Mouse (Mus musculus): ENCODE data around the gene Parp9. TPM values are rescaled to one million over a fixed set of nuclear protein-coding genes. Genes with fewer than 3 reads are reported as not detected.
"Not testable (repeated sequence)": the region's sequence is repeated elsewhere in the genome, so short reads cannot be mapped to it uniquely, and the experiment has no call there.

The Parp9 gene
- total RNA-seq, 2 experiments from 2014 or later, result 2.3 to 3.4 TPM

DNA sequence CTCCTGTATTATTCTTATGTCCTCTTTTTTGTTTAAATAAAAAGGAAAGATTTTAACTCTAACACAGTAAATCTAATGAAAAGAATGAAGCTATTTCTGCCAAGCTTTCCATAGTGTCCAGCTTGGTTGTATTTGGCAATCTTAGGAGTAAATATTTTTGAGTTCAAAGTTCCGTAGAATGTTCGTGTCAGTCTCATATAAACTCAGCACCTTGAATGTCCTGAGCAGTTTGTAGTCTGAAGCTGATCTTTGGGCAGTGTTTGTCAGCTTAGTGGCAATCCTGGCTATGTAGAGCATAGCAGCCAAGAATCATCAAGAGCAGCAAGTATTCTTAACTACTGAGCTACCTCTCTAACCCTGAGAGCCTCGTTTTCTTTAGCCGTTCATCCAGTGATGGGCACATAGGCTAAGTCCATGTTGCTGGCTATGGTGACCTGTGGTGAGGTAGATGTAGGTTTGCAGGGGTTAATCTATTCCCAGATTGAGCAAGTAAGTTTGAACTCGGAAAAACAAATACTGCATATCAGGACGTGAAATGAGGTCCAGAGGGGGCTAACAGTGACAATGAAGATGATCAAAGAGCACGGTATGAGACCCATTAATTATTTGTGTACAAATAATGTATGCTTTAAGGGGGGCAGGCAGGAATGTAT, 14.6 kb upstream of the Parp9 start:
- no peak for DNase-seq (ENCODE audit: low spot score in 2 of 2)

DNA sequence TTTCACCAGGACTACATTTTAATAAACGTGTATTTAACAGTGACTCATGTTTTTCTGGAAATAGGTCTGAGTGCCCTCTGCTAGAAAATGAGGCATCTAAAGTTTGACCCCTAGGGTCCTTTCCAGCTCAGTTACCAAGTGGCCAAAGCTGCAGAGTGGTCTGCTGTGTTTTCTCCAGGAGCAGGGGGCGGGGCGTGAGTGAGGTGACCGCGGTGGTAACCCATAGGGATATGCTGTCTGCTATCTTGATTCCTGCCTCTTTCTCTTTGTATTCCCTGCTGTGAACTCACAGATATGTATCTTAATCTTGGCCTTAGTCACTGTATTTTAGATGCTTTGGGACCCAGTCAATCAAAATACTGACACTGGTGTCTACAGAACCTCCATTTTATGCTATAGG, 13.9 kb upstream of the Parp9 start:
- no peak for DNase-seq (ENCODE audit: low spot score in 2 of 2)

DNA sequence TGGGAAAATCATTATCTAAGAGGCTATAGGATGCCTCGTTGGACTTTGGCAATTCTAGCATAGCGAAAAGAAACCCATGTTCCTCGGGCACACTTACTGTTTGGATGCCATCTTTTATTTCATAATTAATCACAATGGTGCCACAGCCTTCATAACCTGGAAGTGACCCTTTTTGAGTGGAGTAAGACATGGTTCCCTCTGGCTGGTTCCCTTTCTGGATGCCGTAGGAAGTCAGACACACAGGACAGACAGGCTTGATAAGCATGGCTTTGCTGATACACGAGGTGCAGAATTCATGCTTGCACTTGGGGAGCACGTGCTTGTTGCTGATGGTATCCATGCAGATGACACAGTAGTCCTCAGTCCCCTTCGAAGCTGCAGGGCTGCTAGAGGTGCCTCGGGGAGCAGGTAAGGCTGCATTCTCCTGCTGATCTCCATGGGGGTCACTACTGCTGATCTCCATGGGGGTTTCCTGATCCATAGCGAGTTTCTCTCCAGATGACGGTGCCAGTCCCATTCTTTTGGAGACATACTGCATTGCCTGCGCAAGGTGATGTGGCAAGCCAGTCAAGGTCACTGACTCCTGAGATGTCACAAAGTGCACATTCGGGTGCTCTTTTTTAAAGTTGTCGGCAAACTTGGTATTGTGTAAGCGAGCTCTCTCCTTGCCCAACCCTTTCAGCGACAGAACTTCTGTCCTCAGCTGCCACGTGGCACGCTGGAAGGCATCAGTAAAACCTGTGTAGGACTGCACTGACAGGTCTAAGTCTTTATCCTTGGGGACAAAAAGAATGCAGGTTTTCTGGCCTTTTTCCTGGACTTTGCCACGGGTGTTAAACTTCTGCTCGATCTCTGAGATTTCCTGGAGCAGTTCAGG, 5.9 kb upstream of the Parp9 start:
- DNase-seq (ENCODE audit: low spot score in 2 of 2), result no peak

DNA sequence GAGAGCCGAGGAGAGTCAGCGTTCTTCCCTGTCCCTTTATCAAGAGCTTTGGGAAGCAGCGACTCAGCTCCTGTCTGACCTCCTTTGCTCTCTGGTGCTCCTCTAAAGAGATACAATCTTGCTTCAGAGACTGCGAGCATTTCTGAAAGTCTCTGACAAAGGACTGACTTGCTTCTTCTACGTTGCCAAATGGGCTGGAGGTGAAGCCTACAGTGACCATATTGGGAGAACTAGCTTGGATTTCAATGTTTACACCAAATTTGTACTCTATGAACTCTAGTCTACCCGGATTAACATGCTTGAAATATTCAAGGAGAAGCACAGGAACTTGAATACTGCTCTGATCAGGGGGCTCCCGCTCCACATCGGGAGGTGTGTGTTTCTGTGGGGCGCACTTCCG, 5.1 kb upstream of the Parp9 start:
- no peak for DNase-seq (ENCODE audit: low spot score in 2 of 2)

DNA sequence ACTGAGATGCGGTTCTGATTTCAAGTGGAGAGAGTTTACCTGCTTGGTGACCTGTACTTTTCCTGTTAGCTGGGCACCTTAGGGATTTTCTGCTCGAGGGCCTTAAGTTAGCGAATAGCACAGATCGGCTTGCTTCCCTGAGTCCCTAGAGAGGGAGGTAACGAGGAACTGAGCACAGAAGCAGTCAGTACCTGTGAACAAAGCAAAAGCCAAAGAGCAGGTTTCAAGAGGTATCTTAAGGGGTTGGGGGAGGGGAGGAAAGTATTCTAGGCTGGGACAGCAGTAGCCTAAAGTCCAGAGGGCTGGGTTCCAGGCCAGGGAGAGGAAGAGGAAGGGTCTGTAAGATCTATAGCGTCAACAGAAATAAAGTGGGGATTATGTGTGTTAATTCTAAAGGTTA, 991 bp downstream of the Parp9 start:
- DNase-seq (ENCODE audit: low spot score in 2 of 2), result no peak

DNA sequence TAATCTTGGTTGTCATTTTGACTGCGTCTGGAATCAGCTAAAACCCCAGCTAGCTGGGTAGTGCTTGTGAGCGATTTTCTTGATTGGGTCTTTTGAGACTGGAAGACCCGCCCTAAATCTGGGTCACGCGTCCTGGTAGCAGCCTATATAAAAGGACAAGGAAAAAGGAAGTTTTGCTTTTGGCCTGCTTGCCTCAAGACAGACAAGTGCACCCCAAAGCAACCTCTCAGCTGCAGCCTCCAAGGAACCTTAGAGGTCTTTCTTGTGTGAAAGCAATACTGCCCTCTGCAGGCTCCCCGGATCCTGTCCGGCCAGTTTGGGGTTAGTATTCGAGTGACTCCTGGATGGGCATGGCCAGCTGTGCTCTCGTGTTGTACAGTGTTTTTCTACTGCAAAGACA, 1.4 kb downstream of the Parp9 start:
- DNase-seq (ENCODE audit: low spot score in 2 of 2), result peak; percentile 73 to 74

DNA sequence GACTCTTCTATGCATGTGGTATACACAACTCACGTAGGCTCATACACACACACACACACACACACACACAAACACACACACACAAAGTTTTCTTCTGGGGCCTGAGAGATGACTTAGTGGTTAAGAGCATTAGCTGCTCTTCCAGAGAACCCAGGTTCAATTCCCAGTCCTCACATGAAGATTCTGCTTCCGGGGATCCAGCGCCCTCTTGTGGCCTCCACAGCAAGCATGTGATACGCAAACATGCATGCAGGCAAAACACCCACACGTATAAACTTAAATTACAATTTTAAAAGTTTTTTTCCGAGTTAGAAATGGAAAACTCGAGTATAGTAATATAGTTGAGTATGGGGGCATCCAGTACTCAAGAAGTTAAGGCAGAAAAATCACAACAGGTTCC, 3.1 kb downstream of the Parp9 start:
- DNase-seq (ENCODE audit: low spot score in 2 of 2), result no peak

DNA sequence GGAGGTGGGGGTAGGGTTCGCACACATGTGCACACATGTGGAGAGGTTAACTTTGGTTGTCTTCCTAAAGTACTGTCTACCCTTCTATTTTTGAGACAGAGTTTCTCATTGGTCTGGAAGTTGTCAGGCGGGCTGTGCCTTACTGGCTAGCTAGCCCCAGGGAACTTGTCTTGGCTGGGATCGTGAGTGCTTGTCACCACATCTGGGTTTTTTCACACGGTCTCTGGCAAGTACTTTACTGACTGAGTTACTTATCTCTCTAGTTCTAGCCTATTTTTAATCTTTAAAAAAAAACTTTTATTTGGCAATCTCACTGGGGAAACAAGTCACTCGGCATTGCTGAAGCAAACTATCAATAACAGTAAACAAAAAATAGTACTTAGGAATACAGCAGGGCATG, 11.0 kb downstream of the Parp9 start:
- no peak for DNase-seq (ENCODE audit: low spot score in 2 of 2)

DNA sequence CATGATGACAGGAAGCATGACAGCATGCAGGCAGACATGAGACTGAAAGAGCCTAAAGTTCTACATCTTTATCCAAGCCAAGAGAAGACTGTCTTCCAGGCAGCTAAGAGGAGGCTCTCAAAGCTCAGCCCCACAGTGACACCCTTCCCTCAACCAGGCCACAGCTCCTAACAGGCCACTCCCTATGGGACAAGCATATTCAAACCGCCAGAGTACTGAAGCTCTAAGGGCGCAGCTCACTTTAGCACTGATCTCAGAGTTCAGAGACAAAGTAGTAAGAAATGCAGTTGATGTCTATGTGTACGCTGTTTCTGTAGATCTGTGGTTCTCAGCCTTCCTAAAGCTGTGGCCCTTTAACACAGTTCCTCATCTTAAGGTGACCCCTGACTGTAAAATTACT, 12.9 kb downstream of the Parp9 start:
- no peak for DNase-seq (ENCODE audit: low spot score in 2 of 2)

DNA sequence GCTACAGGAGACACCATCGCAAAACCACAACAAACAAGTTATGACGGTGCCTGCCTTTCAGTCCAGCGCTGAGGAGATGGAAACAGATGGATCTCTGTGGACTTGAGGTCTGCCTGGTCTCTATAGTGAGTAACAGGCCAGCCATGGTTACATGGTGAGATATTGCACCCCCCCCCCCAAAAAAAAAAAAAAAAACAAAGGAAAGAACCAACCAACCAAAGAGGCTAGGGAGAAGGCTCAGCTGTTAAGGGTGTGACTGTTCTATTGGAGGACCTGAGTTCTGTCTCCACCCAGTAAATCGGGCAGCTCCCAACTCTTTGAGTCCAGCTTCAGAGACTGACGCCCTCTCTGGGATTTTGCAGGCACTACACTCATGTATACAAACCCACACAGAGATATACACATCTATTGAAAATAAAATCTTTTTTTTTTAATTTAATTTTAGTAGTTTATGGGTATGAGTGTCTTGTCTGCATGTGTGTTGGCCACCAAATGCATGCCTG, 14.4 kb downstream of the Parp9 start:
- DNase-seq (ENCODE audit: low spot score in 2 of 2), result no peak

DNA sequence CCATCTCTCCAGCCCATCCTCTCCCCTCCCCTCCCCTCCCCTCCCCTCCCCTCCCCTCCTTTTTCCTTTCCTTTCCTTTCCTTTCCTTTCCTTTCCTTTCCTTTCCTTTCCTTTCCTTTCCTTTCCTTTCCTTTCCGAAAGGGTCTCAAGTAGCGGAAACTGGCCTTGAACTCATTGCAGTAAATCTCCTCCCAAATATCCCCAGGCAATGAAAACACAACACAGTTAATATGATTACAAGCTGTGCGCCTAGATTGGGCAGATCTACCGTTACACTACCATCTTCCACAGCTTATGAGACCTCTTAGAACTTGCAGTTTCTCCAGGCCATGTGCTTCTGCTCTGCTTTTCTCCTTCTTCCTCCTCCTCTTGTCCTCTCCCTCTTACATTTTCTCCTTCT, 27.7 kb downstream of the Parp9 start:
- not testable (repeated sequence) for DNase-seq (ENCODE audit: low spot score in 2 of 2)

DNA sequence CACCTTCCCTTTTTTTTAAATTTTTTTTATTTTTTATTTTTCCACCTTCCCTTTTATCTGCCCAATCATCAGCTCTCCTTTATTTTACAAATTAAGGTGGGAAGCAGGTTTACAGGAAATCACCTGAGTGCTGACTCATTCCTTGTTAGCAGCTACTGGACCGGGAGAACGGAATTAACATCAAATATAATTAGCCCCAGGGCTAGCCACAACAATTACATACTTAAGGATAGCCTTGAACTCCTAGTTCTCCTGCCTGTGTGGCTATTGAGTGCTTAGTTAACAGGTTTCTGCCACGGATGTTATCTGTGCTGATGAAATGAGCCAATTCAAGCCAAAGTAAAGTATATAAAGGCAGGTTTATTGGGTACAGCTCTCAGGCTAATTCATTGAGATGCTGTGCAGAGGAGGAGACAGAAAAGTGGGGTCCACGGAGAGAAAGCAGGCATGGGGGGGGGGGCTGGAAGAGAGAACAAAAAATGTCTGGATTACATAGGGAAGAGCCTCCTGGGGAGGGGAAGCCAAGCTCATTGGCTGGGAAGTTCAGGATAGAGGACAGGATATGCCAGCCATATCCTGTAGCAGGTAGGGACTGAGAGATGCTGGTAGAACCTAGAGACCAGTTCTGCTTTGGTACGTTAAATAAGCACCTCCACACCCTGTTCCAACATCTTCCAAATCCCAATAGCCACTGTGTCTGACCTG, 28.3 kb downstream of the Parp9 start:
- no peak for DNase-seq (ENCODE audit: low spot score in 2 of 2)

DNA sequence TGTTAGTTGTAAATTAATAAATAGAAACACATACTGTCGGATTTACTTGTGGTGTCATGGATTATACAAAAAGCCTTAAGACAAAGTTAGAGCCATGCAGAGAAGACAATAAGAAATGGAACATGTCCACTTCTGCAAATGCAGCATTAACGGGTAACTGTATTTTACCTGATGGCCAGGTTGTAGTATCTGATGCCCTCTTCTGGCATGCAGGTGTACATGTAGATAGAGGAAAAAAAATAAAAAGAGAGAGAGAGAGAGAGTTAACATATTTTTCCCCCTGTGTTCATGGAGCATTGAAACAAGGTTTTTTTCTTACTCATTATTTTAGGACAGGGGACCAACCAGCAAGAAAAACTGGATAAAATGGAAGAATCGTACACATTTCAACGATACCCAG, 29.0 kb downstream of the Parp9 start:
- no peak for DNase-seq (ENCODE audit: low spot score in 2 of 2)

DNA sequence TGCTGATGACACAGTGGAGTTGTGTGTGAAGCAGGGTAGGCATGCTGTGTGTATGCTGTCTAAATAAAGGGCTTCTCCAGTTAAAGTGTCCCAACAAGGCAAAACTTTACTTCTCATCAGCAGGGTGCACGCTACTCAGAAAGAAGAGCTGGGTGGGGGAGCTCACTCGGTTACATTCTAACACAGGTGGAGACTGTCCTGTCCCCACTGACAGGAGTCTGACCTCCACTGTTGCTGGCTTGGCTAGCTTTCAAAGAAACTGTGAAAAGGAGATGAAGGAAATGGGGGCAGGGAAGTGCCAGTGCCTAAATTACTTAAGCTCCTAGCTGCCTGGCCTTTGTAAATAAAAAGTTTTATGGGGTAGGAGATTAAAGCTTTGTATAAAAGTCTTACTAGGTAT, 29.9 kb downstream of the Parp9 start:
- DNase-seq (ENCODE audit: low spot score in 2 of 2), result no peak

DNA sequence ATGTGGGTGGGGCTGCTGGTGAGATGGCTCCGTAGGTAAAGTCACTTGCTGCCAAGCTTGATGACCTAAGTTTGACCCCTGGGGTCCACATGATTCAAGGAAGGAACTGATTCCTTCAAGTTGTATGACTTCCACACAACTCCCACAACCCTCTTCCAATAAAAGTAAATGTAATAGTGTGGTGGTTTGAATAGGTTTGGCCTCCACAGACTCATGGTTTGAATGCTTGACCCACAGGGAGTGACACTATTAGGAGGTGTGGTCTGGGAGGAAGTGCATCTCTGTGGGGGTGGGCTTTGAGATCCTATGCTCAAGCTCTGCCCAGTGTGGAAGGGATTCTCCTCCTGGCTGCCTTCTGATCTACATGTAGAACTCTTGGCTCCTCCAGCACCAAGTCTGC, 35.8 kb downstream of the Parp9 start:
- no peak for DNase-seq (ENCODE audit: low spot score in 2 of 2)

DNA sequence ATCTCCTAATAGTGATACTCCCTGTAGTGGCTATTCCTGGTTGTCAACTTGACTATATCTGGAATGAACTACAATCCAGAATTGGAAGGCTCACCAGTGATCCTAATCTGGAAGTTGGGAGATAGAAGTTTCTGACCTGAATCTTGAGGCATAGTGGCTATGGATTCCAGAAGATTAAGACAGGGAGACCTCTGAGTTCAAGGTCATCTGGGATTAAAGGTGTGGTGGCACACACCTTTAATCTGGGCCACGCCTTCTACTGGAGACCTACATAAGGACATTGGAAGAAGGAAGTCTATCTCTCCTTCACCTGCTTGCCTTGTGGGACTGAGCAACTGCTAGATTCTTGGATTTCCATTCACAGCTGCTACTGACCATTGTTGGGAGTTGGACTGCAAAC, 40.2 kb downstream of the Parp9 start, which contains the start of gene Kpna1:
TSS of gene Kpna1 (plus strand) at position 301 of the 400 bp plus-strand sequence.
- DNase-seq (ENCODE audit: low spot score in 2 of 2), result not testable (repeated sequence)

DNA sequence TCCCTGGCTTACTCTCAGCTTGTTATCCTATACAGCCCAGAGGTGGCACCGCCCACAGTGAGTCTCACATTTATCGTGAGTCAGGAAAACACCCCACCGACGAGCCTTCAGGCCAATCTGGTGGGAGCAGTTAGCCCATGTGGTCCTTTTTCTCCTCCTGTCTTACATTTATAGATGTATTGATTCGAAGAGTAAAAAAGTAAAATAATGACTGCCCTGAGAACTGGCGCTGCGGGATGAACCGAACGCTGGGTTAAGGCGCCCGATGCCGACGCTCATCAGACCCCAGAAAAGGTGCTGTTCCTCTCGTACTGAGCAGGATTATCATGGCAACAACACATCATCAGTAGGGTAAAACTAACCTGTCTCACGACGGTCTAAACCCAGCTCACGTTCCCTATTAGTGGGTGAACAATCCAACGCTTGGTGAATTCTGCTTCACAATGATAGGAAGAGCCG, 43.1 kb downstream of the Parp9 start:
- DNase-seq (ENCODE audit: low spot score in 2 of 2), result peak; percentile 100

DNA sequence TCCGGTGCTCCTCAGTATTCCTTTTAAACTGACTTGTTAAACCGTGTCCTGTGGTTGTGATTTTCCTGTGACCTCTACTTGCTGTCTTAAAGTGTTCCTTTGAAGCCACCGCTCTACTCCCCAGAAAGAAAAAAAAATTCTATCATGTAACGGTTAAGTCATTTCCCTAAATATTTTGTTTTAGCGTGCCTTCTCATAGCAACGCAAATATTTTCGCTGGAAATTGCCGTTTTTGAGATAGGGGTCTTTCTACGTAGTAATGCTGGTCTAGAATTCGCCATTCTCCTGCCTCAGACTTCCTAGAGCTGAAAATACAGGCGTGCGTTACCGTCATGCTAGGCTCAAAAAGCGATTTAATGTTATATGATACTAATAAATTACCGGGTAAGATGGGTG, 44.2 kb downstream of the Parp9 start:
- no peak for DNase-seq (ENCODE audit: low spot score in 2 of 2)

DNA sequence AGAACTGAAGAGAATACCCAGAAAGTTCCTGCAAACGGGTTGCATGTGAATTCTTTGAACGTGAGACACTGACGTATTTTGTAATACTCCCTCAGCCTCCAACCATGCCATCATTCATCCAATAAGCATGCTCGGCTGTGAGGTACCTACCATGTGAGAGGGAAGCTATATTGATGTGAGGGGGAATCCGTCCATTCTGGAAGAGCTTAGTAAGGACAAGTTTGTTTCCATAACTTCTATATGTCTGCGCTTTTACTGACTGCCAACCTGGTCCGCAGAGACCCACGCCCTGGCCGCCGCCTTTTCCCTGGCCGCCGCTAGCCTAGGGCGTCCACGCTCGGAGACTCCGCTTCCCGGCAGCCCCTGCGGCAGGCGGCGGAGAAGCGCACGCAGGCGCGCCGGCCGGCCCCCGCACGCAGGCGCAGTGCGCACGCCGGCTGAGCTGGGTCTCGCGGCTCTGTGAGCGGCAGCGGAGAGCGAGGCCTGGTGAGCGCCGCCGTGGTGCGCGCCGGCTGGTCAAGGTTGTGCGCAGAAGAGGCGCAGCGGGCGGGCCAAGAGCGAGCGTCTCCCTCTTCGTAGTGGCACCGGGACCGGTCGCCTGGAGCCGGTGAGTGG, 44.7 kb downstream of the Parp9 start:
- DNase-seq (ENCODE audit: low spot score in 2 of 2), result peak; percentile 88 to 94

DNA sequence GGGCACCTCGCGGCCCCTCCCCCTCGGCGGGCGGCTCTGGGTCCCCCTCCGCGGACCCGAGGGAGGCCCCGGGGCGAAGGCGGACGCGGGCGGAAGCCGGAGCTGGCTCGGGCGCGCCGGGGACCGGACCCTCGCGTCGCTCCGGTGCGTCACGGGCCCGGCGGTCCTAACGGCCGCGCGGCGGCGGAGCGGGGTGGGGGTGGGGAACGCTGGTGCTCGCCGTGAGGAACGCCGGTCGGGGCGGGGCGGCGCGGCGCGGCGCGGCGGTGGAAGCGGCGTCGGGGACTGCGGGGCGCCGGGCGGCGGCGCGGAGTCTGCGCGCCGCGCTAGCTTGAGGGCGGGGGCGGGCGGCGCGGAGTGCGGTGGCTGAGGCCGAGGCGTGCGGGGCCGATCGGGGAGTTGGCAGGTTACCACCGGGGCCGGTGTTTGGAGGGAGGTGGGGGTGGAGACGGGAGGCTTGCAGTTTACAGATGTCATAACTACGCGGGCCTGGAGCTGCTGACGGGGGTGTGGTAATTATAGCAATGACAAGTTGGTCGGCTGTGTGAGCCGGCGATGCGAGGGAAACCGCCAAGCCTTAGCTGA, 45.3 kb downstream of the Parp9 start:
- peak; percentile 75 to 79 for DNase-seq (ENCODE audit: low spot score in 2 of 2)

DNA sequence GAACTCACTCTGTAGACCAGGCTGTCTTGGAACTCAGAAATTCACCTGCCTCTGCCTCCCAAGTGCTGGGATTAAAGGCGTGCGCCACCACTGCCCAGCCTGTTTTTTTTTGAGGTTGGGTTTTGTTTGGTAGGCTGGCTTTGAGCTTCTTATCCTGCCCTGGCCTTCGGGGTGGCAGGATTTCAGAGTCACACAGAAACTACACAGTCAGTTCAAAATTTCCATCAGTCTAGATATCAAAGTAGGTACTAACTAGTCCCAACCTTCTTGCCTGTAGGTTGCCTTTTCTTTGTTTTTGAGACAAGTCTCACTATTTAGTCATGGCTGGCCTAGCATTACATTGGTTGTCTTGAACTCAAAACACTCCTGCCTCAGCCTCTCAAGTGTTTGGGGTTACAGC, 46.2 kb downstream of the Parp9 start:
- DNase-seq (ENCODE audit: low spot score in 2 of 2), result no peak
